Mouse (Mus musculus): ENCODE measurements around the gene Tmprss13. TPM values are rescaled to one million over a fixed set of nuclear protein-coding genes. Genes with fewer than 3 reads are reported as not detected.
A peak's percentile ranks its signal among the peaks of the same experiment; 100 is the strongest.

The Tmprss13 gene
- total RNA-seq, 2 experiments from 2014 or later, result 0.20 to 0.23 TPM

GRCm38 (mm10) chr9:45329577-45329976 is 10.7 kb downstream of the Tmprss13 start:
- no peak for DNase-seq

DNA sequence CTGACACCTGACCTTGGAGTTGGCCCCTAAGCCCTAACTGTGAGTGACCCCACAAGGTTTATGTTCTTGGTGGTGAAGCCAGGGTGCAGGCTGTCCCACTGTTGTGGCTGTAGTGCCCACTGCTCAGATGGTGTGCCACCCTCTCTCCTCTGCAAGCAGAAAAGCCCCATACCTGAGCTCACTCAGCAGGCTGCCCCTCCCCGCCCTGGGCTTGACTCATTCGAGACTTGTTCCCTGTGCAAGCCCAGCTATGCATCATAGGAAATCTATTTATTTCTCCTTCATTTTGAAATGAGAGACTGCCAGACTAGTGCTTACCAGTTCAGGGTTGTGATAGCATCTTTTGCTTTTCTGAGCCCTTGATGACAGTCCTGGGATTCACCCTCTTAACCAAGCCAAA is 18.5 kb downstream of the Tmprss13 start:
- peak; percentile 21 to 25 for DNase-seq

- no peak for DNase-seq
Measured at GRCm38 (mm10) chr9:45343066-45343465, 24.2 kb downstream of the Tmprss13 start.

- peak; percentile 31 to 53 for DNase-seq
Measured at GRCm38 (mm10) chr9:45345516-45345915, 26.6 kb downstream of the Tmprss13 start.

GRCm38 (mm10) chr9:45346276-45346675 is 27.4 kb downstream of the Tmprss13 start:
- peak in 1 of 2 experiments; percentile 40 for DNase-seq

- no peak for DNase-seq
Measured at GRCm38 (mm10) chr9:45348560-45348959, 29.7 kb downstream of the Tmprss13 start.

- DNase-seq, result no peak
Measured at GRCm38 (mm10) chr9:45349181-45349580, 30.3 kb downstream of the Tmprss13 start.

- no peak for DNase-seq
Measured at GRCm38 (mm10) chr9:45349851-45350250, 31.0 kb downstream of the Tmprss13 start.

- no peak for DNase-seq
Measured at GRCm38 (mm10) chr9:45355192-45355591, 36.3 kb downstream of the Tmprss13 start.

DNA sequence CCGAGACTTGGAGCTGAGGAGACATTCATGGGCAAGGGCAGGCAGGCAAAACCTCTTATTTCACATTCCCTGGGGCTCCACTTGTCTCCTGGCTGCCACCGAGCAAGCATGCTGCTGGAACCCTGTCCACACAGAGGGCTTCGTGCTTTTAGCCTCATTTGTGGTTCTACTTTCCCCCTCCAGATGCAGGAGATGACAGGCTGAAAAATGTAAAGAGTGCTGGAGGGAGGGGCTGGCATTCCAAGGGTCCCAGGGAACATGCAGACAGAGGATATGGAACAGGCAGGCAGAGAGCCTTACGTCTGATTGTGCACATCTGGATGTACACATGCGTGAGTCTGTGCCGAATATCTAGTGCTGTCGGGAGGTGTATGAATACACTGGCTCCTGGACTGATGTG is 39.5 kb downstream of the Tmprss13 start:
- DNase-seq, result no peak

- DNase-seq, result no peak
Measured at GRCm38 (mm10) chr9:45362051-45362461, 43.2 kb downstream of the Tmprss13 start.

DNA sequence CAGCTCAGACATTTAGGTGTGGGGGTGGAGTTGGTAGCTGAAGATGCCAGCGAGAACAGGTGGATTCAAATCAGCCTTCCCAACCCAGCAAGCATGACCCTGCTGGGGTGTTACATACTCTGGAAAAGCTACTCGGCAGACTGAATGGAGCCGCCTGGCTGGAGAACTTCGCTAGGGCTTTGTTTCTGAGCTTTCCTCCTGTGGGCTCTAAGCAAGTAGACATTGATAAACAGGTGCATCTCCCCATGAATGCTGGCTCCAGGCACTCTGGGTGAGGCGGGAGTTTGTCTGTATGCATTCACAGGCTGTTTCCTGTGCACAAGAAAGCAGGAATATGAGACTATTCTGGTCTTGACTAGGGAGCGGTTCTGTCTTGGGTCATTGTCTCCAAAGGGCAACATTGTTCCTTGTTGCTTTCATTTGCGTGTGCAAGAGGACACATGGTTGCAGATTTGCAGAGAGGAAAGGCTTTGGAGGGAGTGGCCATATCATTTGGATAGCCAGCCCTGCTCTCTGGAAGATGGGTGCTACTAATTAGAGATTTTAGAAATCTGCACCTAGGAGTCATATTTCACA is 44.8 kb downstream of the Tmprss13 start:
- DNase-seq, result no peak

DNA sequence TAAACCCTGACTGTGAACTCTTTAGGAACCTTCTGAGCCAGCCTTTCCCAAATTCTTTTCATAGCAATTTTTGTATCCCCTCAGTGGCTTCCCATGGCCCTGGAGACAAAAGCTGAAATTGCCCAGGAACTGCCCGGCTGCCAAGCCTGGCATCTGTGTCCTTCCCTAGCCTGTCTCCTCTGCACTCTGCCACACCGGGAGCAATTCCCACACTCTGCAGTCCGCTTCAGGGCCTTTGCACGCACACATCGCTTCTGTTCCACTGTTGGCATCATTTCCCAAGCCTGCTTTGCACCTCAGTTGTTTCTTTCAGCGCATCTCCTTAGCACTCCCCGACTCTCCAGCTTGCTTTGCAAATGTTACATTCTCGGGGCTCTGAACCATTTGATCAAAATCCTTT is 48.8 kb downstream of the Tmprss13 start:
- DNase-seq, result no peak

DNA sequence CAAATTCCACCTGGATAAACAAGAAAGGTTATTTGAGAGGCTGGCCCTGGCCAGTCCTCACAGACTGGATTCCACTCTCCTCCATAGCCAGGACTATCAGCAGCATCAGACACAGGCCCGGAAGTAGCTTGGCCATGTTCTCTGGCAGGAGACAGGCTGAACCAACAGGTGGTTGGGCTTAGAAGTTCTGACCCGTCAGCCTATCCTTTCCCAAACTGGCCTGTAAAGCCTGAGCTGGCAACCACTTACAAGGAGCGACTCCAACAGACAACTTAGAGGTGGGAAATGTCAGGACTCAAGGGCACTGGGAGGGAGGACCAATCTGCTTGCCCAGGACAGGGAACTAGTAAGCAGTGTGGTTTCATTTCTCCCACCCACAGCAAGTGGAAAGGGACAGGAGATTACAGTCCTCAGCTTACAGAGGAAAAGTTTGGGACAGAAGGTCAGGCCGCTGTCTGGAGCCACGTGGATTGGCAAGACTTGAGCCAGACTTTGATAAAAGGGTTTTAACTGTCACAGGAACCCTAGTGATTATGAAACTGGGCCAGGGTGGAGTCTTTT is 49.5 kb downstream of the Tmprss13 start:
- peak; percentile 59 to 66 for DNase-seq

DNA sequence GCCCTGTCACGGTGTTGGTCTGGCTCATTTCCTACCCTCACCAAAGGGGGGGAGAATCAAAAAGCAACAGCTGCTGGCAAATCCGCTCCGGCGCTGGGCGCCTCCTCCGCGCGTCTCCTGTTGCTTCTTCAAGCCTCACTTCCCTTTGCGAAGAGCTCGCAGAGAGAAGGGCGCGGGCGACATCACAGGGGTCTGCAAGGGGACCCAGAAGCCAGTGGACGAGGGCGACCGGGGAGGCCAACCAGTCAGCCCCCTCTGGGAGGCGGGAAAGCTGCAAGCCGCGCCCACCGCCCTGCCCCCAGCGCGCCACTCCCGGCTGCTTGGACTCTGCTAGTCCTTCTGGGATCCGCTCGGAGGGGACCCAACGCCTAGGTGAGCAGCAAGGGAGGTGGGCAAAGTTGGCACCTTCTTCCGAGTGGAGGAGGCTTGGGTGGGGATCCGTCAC is 51.2 kb downstream of the Tmprss13 start, which contains the start of gene Fxyd6:
Fxyd6 (plus strand) TSS at position 69 of the 445 bp plus-strand sequence.
- DNase-seq, result peak; percentile 87 to 90

- DNase-seq, result no peak
Measured at GRCm38 (mm10) chr9:45370616-45371336, 51.9 kb downstream of the Tmprss13 start.

DNA sequence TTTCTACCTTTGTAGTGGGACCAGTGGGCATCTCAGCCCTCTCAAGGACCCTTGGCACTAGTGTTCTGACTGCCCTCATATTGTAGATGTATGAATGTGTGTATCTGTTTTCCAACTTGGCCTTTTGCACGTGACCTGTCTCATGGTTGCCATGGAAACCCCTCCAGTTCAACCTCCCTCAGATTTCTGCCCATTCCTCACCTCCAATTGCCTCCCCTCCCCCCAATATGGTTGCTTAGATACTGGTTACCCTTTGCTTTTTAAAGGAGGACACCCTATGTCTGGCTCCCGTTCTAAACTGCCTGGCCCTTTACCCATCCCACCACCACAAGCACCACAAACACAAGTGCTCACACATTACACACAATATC is 52.4 kb downstream of the Tmprss13 start:
- no peak for DNase-seq

DNA sequence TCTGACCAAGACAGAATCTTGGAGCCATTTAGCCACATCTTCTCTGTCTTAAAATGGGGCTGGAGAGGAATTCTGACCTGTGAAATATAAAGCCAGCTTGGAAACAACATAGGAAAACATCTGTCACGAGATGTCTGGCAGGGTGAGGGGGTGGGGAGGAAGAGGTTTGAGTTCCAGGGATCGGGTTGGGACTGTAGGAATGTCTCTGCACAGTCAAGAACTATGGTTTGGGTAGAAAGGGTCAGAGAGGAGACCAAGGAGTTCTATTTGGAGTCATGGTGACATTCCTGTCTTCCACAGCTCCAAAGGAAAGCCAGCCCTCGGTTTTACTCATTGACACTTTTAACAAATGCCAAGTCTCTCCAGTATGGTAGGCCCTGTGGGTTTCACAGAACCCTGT is 55.0 kb downstream of the Tmprss13 start:
- DNase-seq, result no peak

DNA sequence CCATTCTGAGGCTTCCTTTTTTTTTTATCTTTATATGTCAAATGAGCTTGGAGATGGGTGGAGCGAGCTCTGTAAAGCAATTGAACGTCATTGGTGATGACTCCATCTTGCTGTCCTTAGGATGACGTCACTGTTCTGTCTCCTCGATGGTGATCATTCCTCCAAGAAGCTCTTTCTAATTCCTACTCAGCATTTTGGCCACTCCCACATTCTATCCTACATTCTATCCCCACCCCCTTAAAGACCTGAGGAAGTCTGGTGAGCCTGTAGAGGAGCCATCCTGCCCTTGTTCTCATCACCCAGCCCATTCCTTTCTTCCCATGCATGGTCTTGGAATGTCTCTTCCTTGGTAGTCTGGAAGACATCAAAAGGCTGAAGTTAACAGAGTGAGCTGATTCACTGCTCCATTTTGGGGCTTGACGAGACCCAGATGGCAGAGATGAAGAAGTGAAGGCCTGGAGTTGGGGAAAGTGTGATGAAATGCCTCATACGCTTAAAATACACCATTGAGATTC is 56.1 kb downstream of the Tmprss13 start:
- DNase-seq, result no peak

DNA sequence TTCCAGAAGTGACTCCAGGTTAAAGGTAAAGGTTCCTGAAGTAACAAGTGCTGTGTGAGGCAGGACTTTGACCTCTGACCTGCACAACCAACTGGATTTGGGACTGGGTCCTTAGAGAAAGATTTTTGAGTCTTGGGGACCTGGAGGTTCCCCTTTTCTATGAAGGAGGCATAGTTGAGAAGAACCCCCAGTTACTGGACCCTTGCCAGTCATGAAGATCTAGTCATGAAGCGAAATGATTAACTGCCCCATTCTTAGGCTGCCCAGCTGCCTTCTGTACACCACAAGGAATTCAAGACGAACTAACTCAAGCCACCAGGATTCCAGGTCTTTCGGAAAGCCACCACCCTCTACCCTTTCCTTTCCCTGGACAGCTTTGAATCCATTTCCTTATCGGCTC is 57.5 kb downstream of the Tmprss13 start:
- DNase-seq, result no peak

DNA sequence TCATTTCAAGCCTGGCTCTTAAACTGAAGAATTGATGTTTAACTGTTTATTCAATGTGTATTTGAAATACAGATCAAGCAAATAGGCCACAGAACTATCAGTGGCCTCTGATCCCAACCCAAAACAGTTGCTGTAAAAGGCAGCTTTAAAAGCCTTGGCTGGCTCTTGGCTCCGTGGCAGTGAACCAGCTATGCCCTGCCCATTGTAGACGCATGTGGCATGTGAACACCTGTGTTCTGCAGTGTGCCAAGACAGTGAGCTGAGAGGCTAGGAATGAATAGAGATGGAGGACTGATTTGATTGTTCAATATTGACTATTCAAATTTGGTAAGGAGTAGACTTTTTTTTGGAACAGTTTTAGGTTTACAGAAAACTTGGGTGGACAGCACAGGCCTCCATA is 58.0 kb downstream of the Tmprss13 start:
- DNase-seq, result no peak

- DNase-seq, result peak; percentile 39 to 49
Measured at GRCm38 (mm10) chr9:45380411-45381251, 61.7 kb downstream of the Tmprss13 start.

Measured in adrenal gland, postnatal 36 days (tissue).